Mouse (Mus musculus) adrenal gland, adult 8-10 months (tissue): ENCODE results near the gene Rbm43. TPM values are rescaled to one million over a fixed set of nuclear protein-coding genes. Genes with fewer than 3 reads are reported as not detected.
"Not testable (repeated sequence)": the region's sequence is repeated elsewhere in the genome, so short reads cannot be mapped to it uniquely, and the experiment has no call there.

Source experiments
- DNase-seq: peaks from one replicate; pipeline ENCODE4 v3.0.0; 2022
- total RNA-seq, 4 experiments: library from RNA; stranded (reverse); gene quantifications; 2 replicates each; pipeline ENCODE4 v1.2.4; 2022

The Rbm43 gene
- total RNA-seq, 4 experiments from 2014 or later, result 14.1 to 24.5 (median 19.6) TPM

- no peak for DNase-seq
Observed at GRCm38 (mm10) chr2:51912740-51913139, 22.2 kb downstream of the Rbm43 start.

- DNase-seq, result no peak
Observed at GRCm38 (mm10) chr2:51911864-51912263, 23.1 kb downstream of the Rbm43 start.

GRCm38 (mm10) chr2:51907538-51908110 is 27.3 kb downstream of the Rbm43 start:
- DNase-seq, result no peak

GRCm38 (mm10) chr2:51905637-51906036 is 29.3 kb downstream of the Rbm43 start:
- no peak for DNase-seq

GRCm38 (mm10) chr2:51892411-51892901 is 42.5 kb downstream of the Rbm43 start:
- no peak for DNase-seq

- no peak for DNase-seq
Observed at GRCm38 (mm10) chr2:51890961-51891360, 44.0 kb downstream of the Rbm43 start.

- not testable (repeated sequence) for DNase-seq
Observed at GRCm38 (mm10) chr2:51890139-51890538, 44.8 kb downstream of the Rbm43 start.

- DNase-seq, result peak; percentile 4
Observed at GRCm38 (mm10) chr2:51880143-51880542, 54.8 kb downstream of the Rbm43 start.

Other genes with a start within 250 kb of the Rbm43 start
- 10 to 100 TPM in 3 of 4 experiments, 1 to 10 TPM in 1; 8.3 to 14.7 (median 12.9) TPM for gene Nmi, start 38.3 kb upstream of the Rbm43 start, total RNA-seq
- gene Tnfaip6, start 102.8 kb upstream of the Rbm43 start, total RNA-seq, result 1 to 10 TPM in 1 of 4 experiments, under 1 TPM in 3; 0.42 to 1.1 (median 0.66) TPM
- gene Rif1, start 137.7 kb upstream of the Rbm43 start, total RNA-seq, result 10 to 100 TPM; 30.9 to 46.0 (median 36.6) TPM